Mouse (Mus musculus) embryonic fibroblast, embryonic 13.5 days (primary cell): Measurements from ENCODE around the gene Grn.

Experiments
- CTCF ChIP-seq: IDR thresholded peaks from 2 replicates; pipeline ENCODE4 v1.5.1; 2011; ENCODE audit warnings: mild to moderate bottlenecking, control low read depth, low read length, moderate library complexity, borderline replicate concordance; ENCODE audit not compliant: insufficient read depth
- POLR2A ChIP-seq: IDR thresholded peaks from 2 replicates; pipeline ENCODE4 v1.6.1; 2011; ENCODE audit warnings: low read depth, mild to moderate bottlenecking, control low read depth, low read length, moderate library complexity

- no peak for TF ChIP-seq POLR2A
- TF ChIP-seq CTCF: no peak
Measured at GRCm38 (mm10) chr11:102383365-102384136, 46.6 kb upstream of the Grn start.
